Mouse (Mus musculus) midbrain, embryonic 14.5 days (tissue): ENCODE data around the gene Zfp839. TPM values are rescaled to one million over a fixed set of nuclear protein-coding genes. Genes with fewer than 3 reads are reported as not detected.

Experiments used
- ATAC-seq: fragments of 200-750 bp; cut with Nextera tagmentation; 2 replicates; pipeline ENCODE4 v1.8.0; 2017; ENCODE audit warnings: moderate number of reproducible peaks, moderate library complexity; ENCODE audit not compliant: low FRiP score, low TSS enrichment
- DNase-seq: peaks from one replicate; pipeline ENCODE4 v3.0.0-alpha.2; 2015
- H3K27ac ChIP-seq: fragments of 300-500 bp; sonication (generic); replicated peaks from 2 replicates; pipeline ENCODE4 v1.5.1; 2014; ENCODE audit warnings: mild to moderate bottlenecking, low read depth, low read length, moderate library complexity
- H3K27me3 ChIP-seq: fragments of 300-500 bp; sonication (generic); 2 replicates; pipeline ENCODE4 v1.6.1; 2014; ENCODE audit warnings: low read length, control low read depth, mixed read lengths; ENCODE audit not compliant: control insufficient read depth, insufficient read depth
- H3K36me3 ChIP-seq: fragments of 300-500 bp; sonication (generic); 2 replicates; pipeline ENCODE4 v1.6.1; 2014; ENCODE audit warnings: low read length, control low read depth; ENCODE audit not compliant: control insufficient read depth, insufficient read depth
- H3K4me1 ChIP-seq: fragments of 300-500 bp; sonication (generic); 2 replicates; pipeline ENCODE4 v1.6.1; 2014; ENCODE audit warnings: mild to moderate bottlenecking, antibody characterized with exemption, low read length, control low read depth; ENCODE audit not compliant: control insufficient read depth, insufficient read depth
- H3K4me2 ChIP-seq: fragments of 300-500 bp; sonication (generic); 2 replicates; pipeline ENCODE4 v1.6.1; 2014; ENCODE audit warnings: mild to moderate bottlenecking, low read length, moderate library complexity
- H3K4me3 ChIP-seq: fragments of 300-500 bp; sonication (generic); replicated peaks from 2 replicates; pipeline ENCODE4 v1.5.1; 2014; ENCODE audit warnings: low read depth, low read length
- H3K9ac ChIP-seq: fragments of 300-500 bp; sonication (generic); replicated peaks from 2 replicates; pipeline ENCODE4 v1.6.1; 2014; ENCODE audit warnings: mild to moderate bottlenecking, low read length, moderate library complexity
- H3K9me3 ChIP-seq: fragments of 300-500 bp; sonication (generic); 2 replicates; pipeline ENCODE4 v1.6.1; 2016; ENCODE audit warnings: low read length, control low read depth, mixed read lengths; ENCODE audit not compliant: control insufficient read depth
- WGBS: fragments of 180-500 bp; shearing (Covaris S2); extraction: QIAGEN DNeasy Blood & Tissue Kit; methylation state at CpG from one replicate; pipeline ENCODE4 v1.1.7; 2014; 5-methylcytosine and 5-hydroxymethylcytosine counted together
- polyA plus RNA-seq: library from polyadenylated mRNA; unstranded; fragments of >200 nt; fragmentation: Nextera tagmentation; extraction: Ambion mirVana; gene quantifications from 2 replicates; pipeline ENCODE4 v1.2.1, GENCODE M21; 2014

Gene Zfp839
- polyA plus RNA-seq, 1 experiment from 2014 or later, result 3.1 TPM

DNA sequence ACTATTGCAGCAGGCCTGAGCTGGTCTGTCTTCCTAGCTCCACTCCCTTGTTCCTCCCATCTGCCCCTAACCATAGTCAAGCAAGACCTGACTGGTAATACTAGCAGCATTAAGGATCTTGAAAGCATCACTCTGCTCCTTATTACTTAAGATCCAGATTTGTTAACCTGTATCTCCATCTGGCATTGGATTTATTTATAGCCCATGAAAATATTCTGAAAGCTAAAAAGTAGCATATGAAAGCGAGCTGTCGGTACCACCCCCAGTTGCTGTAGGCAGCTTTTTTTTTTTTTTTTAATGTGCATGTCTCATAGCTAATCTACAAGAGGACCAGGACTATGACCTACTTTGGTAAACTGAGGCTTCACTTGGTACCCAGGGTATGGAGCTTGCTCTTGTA, 59.9 kb downstream of the Zfp839 start:
- Histone ChIP-seq H3K27me3 (no peaks in the 10 kb centered on the region), H3K4me1 (no peaks in the 10 kb centered on the region), H3K9me3 (no peaks in the 10 kb centered on the region), H3K9ac (no peak overlapping the region), H3K27ac (no peak overlapping the region), H3K4me2 (no peak overlapping the region), H3K4me3 (no peak overlapping the region), H3K36me3 (0 out of 2 replicates have a peak, but pooled peaks cover under 1% of the 10 kb centered on the region)
- WGBS, result 93% methylated on average over 2 of the region's 2 CpGs
- ATAC-seq (no peak), DNase-seq (no peak)

DNA sequence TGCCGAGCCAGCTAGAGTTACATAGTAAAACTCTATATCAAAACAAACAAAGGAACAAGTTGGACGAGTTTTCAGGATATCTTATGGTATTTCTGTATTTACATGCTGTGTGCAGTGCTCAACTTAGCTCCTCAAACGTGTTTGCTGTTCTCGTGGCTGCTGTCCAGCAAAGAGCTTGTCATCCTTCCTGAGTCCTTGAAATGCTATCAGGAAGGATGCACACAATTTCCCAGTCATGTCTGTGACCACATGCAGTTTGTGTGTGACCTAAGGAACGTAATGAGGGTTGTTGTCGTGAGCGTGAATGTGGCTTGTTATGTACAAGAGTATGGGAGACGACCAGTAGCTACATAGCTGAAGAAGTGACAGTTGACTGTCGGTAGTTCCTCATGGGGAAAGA, 65.7 kb downstream of the Zfp839 start:
- Histone ChIP-seq H3K36me3 (peaks cover 32% of the 10 kb centered on the region), H3K4me2 (no peak overlapping the region), H3K9me3 (no peaks in the 10 kb centered on the region), H3K4me1 (no peaks in the 10 kb centered on the region), H3K27ac (no peak overlapping the region), H3K4me3 (no peak overlapping the region), H3K27me3 (no peaks in the 10 kb centered on the region), H3K9ac (no peak overlapping the region)
- WGBS, result 94% methylated on average over 9 of the region's 9 CpGs
- DNase-seq (no peak), ATAC-seq (no peak)

Other genes with a start within 250 kb of the Zfp839 start
- gene Dync1h1, start 248.8 kb upstream of the Zfp839 start, polyA plus RNA-seq, result 122 and 129 TPM in 2 replicates
- gene 1700001K19Rik, start 167.6 kb upstream of the Zfp839 start, polyA plus RNA-seq, result 0.70 TPM in 1 of 2 replicates, not detected in the other
- gene Hsp90aa1, start 147.5 kb upstream of the Zfp839 start, polyA plus RNA-seq, result 1,408 and 1,565 TPM in 2 replicates
- 22.1 and 24.0 TPM in 2 replicates for gene Wdr20, start 112.3 kb upstream of the Zfp839 start, polyA plus RNA-seq
- gene Mok, start 9.3 kb upstream of the Zfp839 start, polyA plus RNA-seq, result 15.9 and 17.9 TPM in 2 replicates
- gene Cinp, start 38.9 kb downstream of the Zfp839 start, polyA plus RNA-seq, result 83.0 and 83.1 TPM in 2 replicates
- gene Tecpr2, start 39.0 kb downstream of the Zfp839 start, polyA plus RNA-seq, result 6.1 and 7.6 TPM in 2 replicates
- 6.7 and 7.4 TPM in 2 replicates for gene Ankrd9, start 128.8 kb downstream of the Zfp839 start, polyA plus RNA-seq
- 6.6 and 7.6 TPM in 2 replicates for gene Rcor1, start 189.1 kb downstream of the Zfp839 start, polyA plus RNA-seq